Mouse (Mus musculus) neural tube, embryonic 12.5 days (tissue): ENCODE data around the gene Trpv5. TPM values are rescaled to one million over a fixed set of nuclear protein-coding genes. Genes with fewer than 3 reads are reported as not detected.

ENCODE experiments used
- ATAC-seq: fragments of 200-750 bp; cut with Nextera tagmentation; 2 replicates; pipeline ENCODE4 v1.8.0; 2017; ENCODE audit warnings: low read depth, mild to moderate bottlenecking, moderate TSS enrichment, moderate library complexity; ENCODE audit not compliant: low FRiP score
- H3K27ac ChIP-seq: fragments of 300-500 bp; sonication (generic); 2 replicates; pipeline ENCODE4 v1.5.1; 2016
- H3K27me3 ChIP-seq: fragments of 300-500 bp; sonication (generic); replicated peaks from 2 replicates; pipeline ENCODE4 v1.6.1; 2016; ENCODE audit warnings: mild to moderate bottlenecking
- H3K36me3 ChIP-seq: fragments of 300-500 bp; sonication (generic); 2 replicates; pipeline ENCODE4 v1.6.1; 2016; ENCODE audit warnings: mild to moderate bottlenecking
- H3K4me1 ChIP-seq: fragments of 300-500 bp; sonication (generic); 2 replicates; pipeline ENCODE4 v1.6.1; 2016
- H3K4me2 ChIP-seq: fragments of 300-500 bp; sonication (generic); replicated peaks from 2 replicates; pipeline ENCODE4 v1.6.1; 2016; ENCODE audit warnings: mild to moderate bottlenecking
- H3K4me3 ChIP-seq: fragments of 300-500 bp; sonication (generic); 2 replicates; pipeline ENCODE4 v1.5.1; 2016
- H3K9ac ChIP-seq: fragments of 300-500 bp; sonication (generic); 2 replicates; pipeline ENCODE4 v1.6.1; 2016; ENCODE audit warnings: mild to moderate bottlenecking
- H3K9me3 ChIP-seq: fragments of 300-500 bp; sonication (generic); 2 replicates; pipeline ENCODE4 v1.6.1; 2016; ENCODE audit warnings: mild to moderate bottlenecking
- WGBS: fragments of 180-500 bp; shearing (Covaris S2); methylation state at CpG from one replicate; pipeline ENCODE4 v1.1.7; 2016; 5-methylcytosine and 5-hydroxymethylcytosine counted together
- polyA plus RNA-seq: library from polyadenylated mRNA; unstranded; fragments of >200 nt; fragmentation: Nextera tagmentation; extraction: Ambion mirVana; gene quantifications from 2 replicates; pipeline ENCODE4 v1.2.1, GENCODE M21; 2016

Gene Trpv5
- polyA plus RNA-seq, 1 experiment from 2014 or later = not detected

DNA sequence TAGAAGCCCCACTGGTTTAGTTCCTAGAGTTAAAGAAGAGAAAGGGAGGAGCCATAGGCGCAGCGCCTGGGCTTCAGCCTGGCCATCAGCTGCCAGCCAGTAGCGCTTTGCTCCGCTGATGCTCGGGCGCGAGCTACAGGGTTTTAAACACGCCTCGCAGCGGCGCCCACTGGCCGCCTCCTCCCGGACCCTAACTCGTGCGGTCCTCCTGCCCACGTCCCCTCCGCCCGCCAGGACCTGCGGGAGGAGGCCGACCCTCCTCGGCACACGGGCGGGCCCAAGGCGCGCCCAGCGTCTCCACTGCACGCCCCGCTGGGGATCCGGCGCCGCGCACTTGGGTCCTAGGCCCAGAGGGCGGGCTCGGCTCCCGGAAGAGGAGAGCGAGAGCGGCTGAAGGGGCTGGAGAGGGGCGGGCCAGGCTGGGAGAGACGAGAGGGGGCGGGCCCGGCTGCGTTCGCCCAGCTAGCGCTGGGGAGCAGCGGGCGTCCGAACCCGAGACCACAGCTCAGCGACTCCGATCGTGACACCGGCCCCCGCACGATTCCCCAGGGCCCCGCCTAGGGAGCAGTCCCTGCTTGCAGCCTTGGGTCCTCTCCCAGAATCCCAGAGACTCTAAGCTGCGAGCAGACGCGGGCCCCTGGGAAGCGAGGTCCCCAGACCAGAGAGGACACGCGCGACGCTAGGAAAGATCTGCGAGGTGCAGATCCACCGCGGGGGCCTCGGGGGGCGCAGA lies 75.3 kb downstream of the Trpv5 start, which contains the start of gene Ephb6:
Gene Ephb6 (plus strand): TSS at position 422 of the 733 bp plus-strand sequence.
- peak within 1 kb of the TSS; percentile 65 for H3K4me3 ChIP-seq
- peak within 1 kb of the TSS; percentile 66; the same call in 1 of the 2 replicates for H3K27ac ChIP-seq
- peak within 1 kb of the TSS; percentile 77 for H3K9ac ChIP-seq
- H3K27me3 ChIP-seq = no peaks in the 10 kb centered on the region
- peak within 1 kb of the TSS; percentile 86 for H3K4me2 ChIP-seq
- H3K9me3 ChIP-seq = no peaks in the 10 kb centered on the region
- peaks cover 6% of the 10 kb centered on the region; the same call in 1 of the 2 replicates for H3K4me1 ChIP-seq
- H3K36me3 ChIP-seq = no peaks in the 10 kb centered on the region
- peak; percentile 94 for ATAC-seq
- under 1% methylated on average over 64 of the region's 68 CpGs for WGBS

- H3K36me3 ChIP-seq = no peaks in the 10 kb centered on the region
- H3K4me2 ChIP-seq = peak overlapping the region; percentile 86
- under 1% methylated on average over 23 of the region's 23 CpGs for WGBS
- peak overlapping the region; percentile 77 for H3K9ac ChIP-seq
- H3K27ac ChIP-seq = peak overlapping the region; percentile 66; the same call in 1 of the 2 replicates
- peak; percentile 65 for ATAC-seq
- H3K4me3 ChIP-seq = peak overlapping the region; percentile 65
- peaks cover 6% of the 10 kb centered on the region; the same call in 1 of the 2 replicates for H3K4me1 ChIP-seq
- no peaks in the 10 kb centered on the region for H3K27me3 ChIP-seq
- no peaks in the 10 kb centered on the region for H3K9me3 ChIP-seq
These were observed 76.0 kb downstream of the Trpv5 start for GRCm38 (mm10) chr6:41604401-41605050.

Other genes with a start within 250 kb of the Trpv5 start
- not detected in 2 replicates for gene Gm10334, start 234.6 kb downstream of the Trpv5 start, polyA plus RNA-seq
- not detected in 2 replicates for gene Prss1, start 221.8 kb downstream of the Trpv5 start, polyA plus RNA-seq
- gene Prss2, start 159.0 kb downstream of the Trpv5 start, polyA plus RNA-seq = not detected in 2 replicates
- gene Ephb6, start 75.3 kb downstream of the Trpv5 start, polyA plus RNA-seq = 22.7 and 23.6 TPM in 2 replicates
- gene Trpv6, start 44.4 kb downstream of the Trpv5 start, polyA plus RNA-seq = 0.49 and 0.57 TPM in 2 replicates
- gene Llcfc1, start 3.7 kb upstream of the Trpv5 start, polyA plus RNA-seq = not detected in 2 replicates
- 6.5 and 7.6 TPM in 2 replicates for gene Kel, start 23.6 kb upstream of the Trpv5 start, polyA plus RNA-seq
- gene Olfr459, start 94.4 kb upstream of the Trpv5 start, polyA plus RNA-seq = not detected in 2 replicates
- not detected in 2 replicates for gene Pip, start 166.8 kb upstream of the Trpv5 start, polyA plus RNA-seq
- not detected in 2 replicates for gene Sval2, start 172.2 kb upstream of the Trpv5 start, polyA plus RNA-seq